Mouse (Mus musculus) neural tube, embryonic 12.5 days (tissue): ENCODE data around the gene Nfib. TPM values are rescaled to one million over a fixed set of nuclear protein-coding genes. Genes with fewer than 3 reads are reported as not detected.

Experiments
- ATAC-seq: fragments of 200-750 bp; cut with Nextera tagmentation; 2 replicates; pipeline ENCODE4 v1.8.0; 2017; ENCODE audit warnings: low read depth, mild to moderate bottlenecking, moderate TSS enrichment, moderate library complexity; ENCODE audit not compliant: low FRiP score
- H3K27ac ChIP-seq: fragments of 300-500 bp; sonication (generic); 2 replicates; pipeline ENCODE4 v1.5.1; 2016
- H3K27me3 ChIP-seq: fragments of 300-500 bp; sonication (generic); replicated peaks from 2 replicates; pipeline ENCODE4 v1.6.1; 2016; ENCODE audit warnings: mild to moderate bottlenecking
- H3K36me3 ChIP-seq: fragments of 300-500 bp; sonication (generic); 2 replicates; pipeline ENCODE4 v1.6.1; 2016; ENCODE audit warnings: mild to moderate bottlenecking
- H3K4me1 ChIP-seq: fragments of 300-500 bp; sonication (generic); 2 replicates; pipeline ENCODE4 v1.6.1; 2016
- H3K4me2 ChIP-seq: fragments of 300-500 bp; sonication (generic); replicated peaks from 2 replicates; pipeline ENCODE4 v1.6.1; 2016; ENCODE audit warnings: mild to moderate bottlenecking
- H3K4me3 ChIP-seq: fragments of 300-500 bp; sonication (generic); 2 replicates; pipeline ENCODE4 v1.5.1; 2016
- H3K9ac ChIP-seq: fragments of 300-500 bp; sonication (generic); 2 replicates; pipeline ENCODE4 v1.6.1; 2016; ENCODE audit warnings: mild to moderate bottlenecking
- H3K9me3 ChIP-seq: fragments of 300-500 bp; sonication (generic); 2 replicates; pipeline ENCODE4 v1.6.1; 2016; ENCODE audit warnings: mild to moderate bottlenecking
- WGBS: fragments of 180-500 bp; shearing (Covaris S2); methylation state at CpG from one replicate; pipeline ENCODE4 v1.1.7; 2016; 5-methylcytosine and 5-hydroxymethylcytosine counted together
- polyA plus RNA-seq: library from polyadenylated mRNA; unstranded; fragments of >200 nt; fragmentation: Nextera tagmentation; extraction: Ambion mirVana; gene quantifications from 2 replicates; pipeline ENCODE4 v1.2.1, GENCODE M21; 2016

The Nfib gene
- polyA plus RNA-seq, 1 experiment from 2014 or later = 51.0 TPM

DNA sequence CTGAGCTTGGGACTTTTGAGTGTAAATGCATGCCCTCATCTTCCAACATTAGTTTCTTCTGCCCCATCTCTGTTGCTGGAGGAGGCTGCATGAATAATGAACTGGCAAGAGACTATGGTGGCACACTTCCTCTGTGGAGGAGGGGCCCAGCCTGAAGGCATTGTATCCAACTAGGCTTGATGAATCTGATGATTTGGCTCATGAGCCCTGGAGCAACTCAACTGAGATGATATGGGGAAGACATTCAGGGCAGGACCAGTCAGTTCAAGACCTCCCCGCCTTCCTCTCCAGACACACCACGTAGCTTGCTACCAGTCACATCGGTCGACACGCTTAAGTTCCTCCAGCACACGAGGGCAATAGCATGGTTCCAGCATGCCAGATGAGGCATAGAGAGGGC is 22.0 kb downstream of the Nfib start:
- no peak overlapping the region for H3K27ac ChIP-seq

DNA sequence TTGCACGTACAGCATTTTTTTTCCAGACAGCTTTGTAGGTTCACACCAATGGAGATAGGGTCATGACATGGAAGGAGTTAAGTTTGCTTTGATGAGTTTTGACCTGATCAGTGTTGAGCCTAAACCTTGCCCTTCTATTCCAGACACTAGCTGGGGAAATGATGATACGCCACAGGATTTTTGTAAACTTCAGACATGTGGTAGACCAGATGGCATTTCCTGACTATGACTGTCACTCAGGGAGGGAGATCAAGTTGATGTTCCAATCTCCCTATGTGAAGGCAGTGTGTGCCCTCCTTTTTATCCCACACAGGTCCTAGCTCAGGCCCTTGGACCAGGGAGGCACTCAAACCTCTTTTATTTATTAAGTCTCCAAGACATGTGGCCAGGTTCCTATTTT is 29.4 kb downstream of the Nfib start:
- no peak for ATAC-seq
- Histone ChIP-seq H3K27ac (no peak overlapping the region), H3K27me3 (no peaks in the 10 kb centered on the region), H3K9me3 (no peaks in the 10 kb centered on the region), H3K4me3 (no peak overlapping the region), H3K9ac (no peak overlapping the region), H3K4me2 (no peak overlapping the region), H3K4me1 (no peaks in the 10 kb centered on the region), H3K36me3 (no peaks in the 10 kb centered on the region)
- whole genome bisulfite sequencing = 96% methylated on average over 2 of the region's 2 CpGs

More for the DNA sequence above, 22.0 kb downstream of the Nfib start:
- ATAC-seq = no peak
- Histone ChIP-seq H3K27me3 (no peaks in the 10 kb centered on the region), H3K4me2 (no peak overlapping the region), H3K4me3 (no peak overlapping the region), H3K9me3 (no peaks in the 10 kb centered on the region), H3K36me3 (no peaks in the 10 kb centered on the region), H3K4me1 (no peaks in the 10 kb centered on the region), H3K9ac (no peak overlapping the region)
- 91% methylated on average over 6 of the region's 6 CpGs for WGBS

GRCm38 (mm10) chr4:82667271-82667872 is 38.2 kb downstream of the Nfib start:
- Histone ChIP-seq H3K27ac (no peak overlapping the region), H3K9me3 (no peaks in the 10 kb centered on the region), H3K4me1 (no peaks in the 10 kb centered on the region), H3K27me3 (no peaks in the 10 kb centered on the region), H3K36me3 (no peaks in the 10 kb centered on the region), H3K4me3 (no peak overlapping the region), H3K9ac (no peak overlapping the region), H3K4me2 (no peak overlapping the region)
- no peak for ATAC-seq
- whole genome bisulfite sequencing = 87% methylated on average over 3 of the region's 3 CpGs

- no peak for ATAC-seq
- Histone ChIP-seq H3K27me3 (no peaks in the 10 kb centered on the region), H3K4me3 (no peak overlapping the region), H3K4me1 (no peaks in the 10 kb centered on the region), H3K36me3 (no peaks in the 10 kb centered on the region), H3K4me2 (no peak overlapping the region), H3K9me3 (no peaks in the 10 kb centered on the region), H3K9ac (no peak overlapping the region), H3K27ac (no peak overlapping the region)
- WGBS = 76% methylated on average over 7 of the region's 7 CpGs
These were observed 41.1 kb downstream of the Nfib start for GRCm38 (mm10) chr4:82664436-82664835.

- H3K9ac ChIP-seq = no peak overlapping the region
- H3K9me3 ChIP-seq = no peaks in the 10 kb centered on the region
- H3K27ac ChIP-seq = no peak overlapping the region
- H3K4me3 ChIP-seq = no peak overlapping the region
- no peaks in the 10 kb centered on the region for H3K27me3 ChIP-seq
- WGBS = 85% methylated on average over 6 of the region's 6 CpGs
- H3K4me2 ChIP-seq = no peak overlapping the region
- peak; percentile 44; the same call in 1 of the 2 replicates for ATAC-seq
- no peaks in the 10 kb centered on the region for H3K36me3 ChIP-seq
- no peaks in the 10 kb centered on the region for H3K4me1 ChIP-seq
These were observed 41.7 kb downstream of the Nfib start for GRCm38 (mm10) chr4:82663749-82664381.

GRCm38 (mm10) chr4:82662626-82663025 is 42.9 kb downstream of the Nfib start:
- H3K27me3 ChIP-seq = no peaks in the 10 kb centered on the region
- no peaks in the 10 kb centered on the region for H3K9me3 ChIP-seq
- no peak for ATAC-seq
- no peak overlapping the region for H3K27ac ChIP-seq
- no peak overlapping the region for H3K4me2 ChIP-seq
- H3K9ac ChIP-seq = no peak overlapping the region
- WGBS = 85% methylated on average over 3 of the region's 3 CpGs
- H3K4me3 ChIP-seq = no peak overlapping the region
- no peaks in the 10 kb centered on the region for H3K4me1 ChIP-seq
- no peaks in the 10 kb centered on the region for H3K36me3 ChIP-seq

DNA sequence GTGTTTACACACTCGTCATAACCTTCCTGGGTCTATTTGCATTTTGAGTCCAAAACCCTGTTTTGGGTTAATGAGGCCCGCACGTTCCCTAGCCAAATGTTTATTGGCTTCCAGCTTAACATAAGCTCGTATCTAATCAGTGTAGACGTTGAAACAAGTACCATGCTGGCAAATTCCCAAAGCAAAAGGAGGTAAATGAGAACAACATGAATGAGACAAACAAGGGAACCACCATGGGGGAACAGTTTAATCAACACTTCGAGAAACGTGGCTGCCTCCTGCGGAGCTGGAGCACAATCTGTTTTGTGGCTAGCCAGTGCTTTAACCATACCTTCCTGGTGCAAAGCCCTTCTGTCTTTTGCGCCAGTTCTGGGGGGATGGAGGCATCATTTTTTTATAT is 43.3 kb downstream of the Nfib start:
- 61% methylated on average over 9 of the region's 9 CpGs for WGBS
- no peak for ATAC-seq
- no peak overlapping the region for H3K27ac ChIP-seq
- H3K27me3 ChIP-seq = no peaks in the 10 kb centered on the region
- no peak overlapping the region for H3K9ac ChIP-seq
- H3K4me3 ChIP-seq = no peak overlapping the region
- no peaks in the 10 kb centered on the region for H3K9me3 ChIP-seq
- no peak overlapping the region for H3K4me2 ChIP-seq
- no peaks in the 10 kb centered on the region for H3K36me3 ChIP-seq
- no peaks in the 10 kb centered on the region for H3K4me1 ChIP-seq

GRCm38 (mm10) chr4:82661215-82661614 is 44.3 kb downstream of the Nfib start:
- Histone ChIP-seq H3K36me3 (no peaks in the 10 kb centered on the region), H3K4me2 (no peak overlapping the region), H3K4me1 (no peaks in the 10 kb centered on the region), H3K4me3 (no peak overlapping the region), H3K27ac (no peak overlapping the region), H3K9ac (no peak overlapping the region), H3K27me3 (no peaks in the 10 kb centered on the region), H3K9me3 (no peaks in the 10 kb centered on the region)
- WGBS = 69% methylated on average over 7 of the region's 7 CpGs
- no peak for ATAC-seq

DNA sequence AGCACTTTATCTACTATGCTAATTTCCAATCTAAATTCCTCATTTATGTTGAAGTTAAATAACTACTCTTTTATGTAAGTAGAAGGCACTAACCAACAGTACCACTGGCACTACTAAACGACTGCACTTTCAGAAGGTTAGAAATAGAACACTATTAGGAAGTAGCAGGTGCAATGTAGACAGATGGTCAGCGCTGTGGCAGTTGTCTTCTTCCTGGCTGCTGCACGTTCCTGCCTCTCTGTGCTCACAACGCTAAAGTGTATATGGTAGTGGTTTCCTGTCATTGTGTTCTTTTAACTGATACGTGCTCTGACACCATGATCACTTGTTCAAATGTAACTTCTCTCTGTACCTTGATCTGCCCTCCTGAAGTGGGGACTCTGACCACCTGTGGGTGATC is 59.9 kb downstream of the Nfib start:
- 88% methylated on average over 5 of the region's 5 CpGs for WGBS

DNA sequence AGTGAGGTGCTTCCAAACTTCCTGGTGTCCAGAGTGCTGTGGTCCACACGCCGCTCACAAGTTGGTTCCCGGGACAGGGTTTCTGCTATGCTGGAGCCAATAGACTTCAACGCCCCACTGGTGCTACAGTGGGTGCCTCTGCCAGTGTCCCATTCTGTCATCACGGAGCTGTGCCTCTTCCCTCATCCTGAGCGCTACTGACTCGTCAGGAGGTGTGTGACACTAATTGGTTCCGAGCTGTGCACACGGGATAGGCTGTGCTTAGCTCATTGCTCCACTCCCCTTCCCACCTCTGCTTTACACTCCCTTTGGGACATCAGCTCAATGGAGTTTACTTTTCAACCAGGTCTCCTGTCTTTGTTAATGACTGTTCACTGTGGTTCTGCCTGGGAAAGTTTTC is 60.8 kb downstream of the Nfib start:
- no peaks in the 10 kb centered on the region for H3K9me3 ChIP-seq
- no peaks in the 10 kb centered on the region for H3K36me3 ChIP-seq
- H3K27ac ChIP-seq = no peak overlapping the region
- ATAC-seq = peak; percentile 67; the same call in 1 of the 2 replicates
- no peak overlapping the region for H3K4me2 ChIP-seq
- peaks cover 5% of the 10 kb centered on the region; the same call in 1 of the 2 replicates for H3K4me1 ChIP-seq
- no peak overlapping the region for H3K4me3 ChIP-seq
- no peak overlapping the region for H3K9ac ChIP-seq
- no peaks in the 10 kb centered on the region for H3K27me3 ChIP-seq
- WGBS = 73% methylated on average over 9 of the region's 9 CpGs

More for the DNA sequence above, 59.9 kb downstream of the Nfib start:
- Histone ChIP-seq H3K27ac (no peak overlapping the region), H3K4me1 (peaks cover 5% of the 10 kb centered on the region; the same call in 1 of the 2 replicates), H3K9ac (no peak overlapping the region), H3K36me3 (no peaks in the 10 kb centered on the region), H3K4me3 (no peak overlapping the region), H3K27me3 (no peaks in the 10 kb centered on the region), H3K4me2 (no peak overlapping the region), H3K9me3 (no peaks in the 10 kb centered on the region)
- no peak for ATAC-seq

DNA sequence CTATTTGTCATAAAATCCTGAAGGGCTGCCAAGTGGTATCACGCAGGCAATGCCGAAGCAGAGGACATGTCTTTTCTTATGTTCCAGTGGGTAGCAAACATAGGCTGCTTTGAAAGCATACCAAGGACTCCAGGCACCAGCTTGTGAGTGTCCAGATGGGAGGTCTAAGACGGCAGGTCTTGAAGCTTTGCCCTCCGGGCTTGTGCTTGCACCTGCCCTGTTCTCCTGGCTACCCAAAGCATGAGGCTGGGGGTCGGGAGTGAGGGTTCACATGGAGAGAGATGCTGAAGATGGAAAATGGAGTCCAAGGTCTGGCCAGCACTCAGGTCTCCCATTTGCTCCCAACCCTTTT is 61.8 kb downstream of the Nfib start:
- Histone ChIP-seq H3K4me3 (no peak overlapping the region), H3K9ac (no peak overlapping the region), H3K36me3 (no peaks in the 10 kb centered on the region), H3K4me1 (peaks cover 5% of the 10 kb centered on the region; the same call in 1 of the 2 replicates), H3K27me3 (no peaks in the 10 kb centered on the region), H3K9me3 (no peaks in the 10 kb centered on the region), H3K4me2 (no peak overlapping the region), H3K27ac (no peak overlapping the region)
- WGBS = 80% methylated on average over 5 of the region's 5 CpGs
- peak; percentile 15; the same call in 1 of the 2 replicates for ATAC-seq

GRCm38 (mm10) chr4:82643022-82643733 is 62.4 kb downstream of the Nfib start:
- WGBS = 62% methylated on average over 6 of the region's 6 CpGs
- peaks cover 5% of the 10 kb centered on the region; the same call in 1 of the 2 replicates for H3K4me1 ChIP-seq
- H3K36me3 ChIP-seq = no peaks in the 10 kb centered on the region
- H3K4me3 ChIP-seq = no peak overlapping the region
- ATAC-seq = peak; percentile 71
- H3K27me3 ChIP-seq = no peaks in the 10 kb centered on the region
- no peak overlapping the region for H3K4me2 ChIP-seq
- no peak overlapping the region for H3K9ac ChIP-seq
- H3K27ac ChIP-seq = no peak overlapping the region
- no peaks in the 10 kb centered on the region for H3K9me3 ChIP-seq
